Mouse (Mus musculus): ENCODE data around the gene Cyp19a1. TPM values are rescaled to one million over a fixed set of nuclear protein-coding genes. Genes with fewer than 3 reads are reported as not detected.

Cyp19a1 gene
- polyA plus RNA-seq, 1 experiment from 2014 or later = not detected

GRCm38 (mm10) chr9:54194790-54195189 is 73.1 kb downstream of the Cyp19a1 start:
- H3K4me3 ChIP-seq (ENCODE audit: low read depth, low read length) = no peak overlapping the region
- H3K27me3 ChIP-seq (ENCODE audit: control insufficient read depth, insufficient read depth, low read length) = no peaks in the 10 kb centered on the region
- no peak overlapping the region for H3K4me2 ChIP-seq
- no peaks in the 10 kb centered on the region for H3K36me3 ChIP-seq (ENCODE audit: control insufficient read depth, insufficient read depth, low read length)
- no peaks in the 10 kb centered on the region for H3K9me3 ChIP-seq (replicated peaks; ENCODE audit: control insufficient read depth, low read length)
- no peak overlapping the region for H3K27ac ChIP-seq (ENCODE audit: low read depth, low read length)
- ATAC-seq (replicated peaks; ENCODE audit: insufficient number of reproducible peaks, low FRiP score, low TSS enrichment) = no peak
- no peaks in the 10 kb centered on the region for H3K4me1 ChIP-seq (ENCODE audit: control insufficient read depth, insufficient read depth, low read length)
- WGBS (ENCODE audit: insufficient replicate concordance) = 62% methylated on average over 5 of the region's 5 CpGs
- no peak overlapping the region for H3K9ac ChIP-seq (ENCODE audit: low read depth, low read length)

GRCm38 (mm10) chr9:54191435-54191834 is 76.5 kb downstream of the Cyp19a1 start:
- Histone ChIP-seq H3K27me3 (ENCODE audit: control insufficient read depth, insufficient read depth, low read length) (no peaks in the 10 kb centered on the region), H3K4me2 (no peak overlapping the region), H3K4me3 (ENCODE audit: low read depth, low read length) (no peak overlapping the region), H3K27ac (ENCODE audit: low read depth, low read length) (no peak overlapping the region), H3K4me1 (ENCODE audit: control insufficient read depth, insufficient read depth, low read length) (no peaks in the 10 kb centered on the region), H3K9ac (ENCODE audit: low read depth, low read length) (no peak overlapping the region), H3K36me3 (ENCODE audit: control insufficient read depth, insufficient read depth, low read length) (no peaks in the 10 kb centered on the region), H3K9me3 (replicated peaks; ENCODE audit: control insufficient read depth, low read length) (no peaks in the 10 kb centered on the region)
- ATAC-seq (replicated peaks; ENCODE audit: insufficient number of reproducible peaks, low FRiP score, low TSS enrichment) = no peak
- WGBS (ENCODE audit: insufficient replicate concordance) = 71% methylated on average over 3 of the region's 3 CpGs

GRCm38 (mm10) chr9:54182484-54182883 is 85.4 kb downstream of the Cyp19a1 start:
- ATAC-seq (replicated peaks; ENCODE audit: insufficient number of reproducible peaks, low FRiP score, low TSS enrichment) = no peak
- Histone ChIP-seq H3K9ac (ENCODE audit: low read depth, low read length) (no peak overlapping the region), H3K36me3 (ENCODE audit: control insufficient read depth, insufficient read depth, low read length) (no peaks in the 10 kb centered on the region), H3K4me2 (no peak overlapping the region), H3K27ac (ENCODE audit: low read depth, low read length) (no peak overlapping the region), H3K9me3 (replicated peaks; ENCODE audit: control insufficient read depth, low read length) (no peaks in the 10 kb centered on the region), H3K27me3 (ENCODE audit: control insufficient read depth, insufficient read depth, low read length) (no peaks in the 10 kb centered on the region), H3K4me1 (ENCODE audit: control insufficient read depth, insufficient read depth, low read length) (no peaks in the 10 kb centered on the region), H3K4me3 (ENCODE audit: low read depth, low read length) (no peak overlapping the region)
- WGBS (ENCODE audit: insufficient replicate concordance) = 85% methylated on average over 7 of the region's 7 CpGs

GRCm38 (mm10) chr9:54181330-54181729 is 86.6 kb downstream of the Cyp19a1 start:
- Histone ChIP-seq H3K36me3 (ENCODE audit: control insufficient read depth, insufficient read depth, low read length) (no peaks in the 10 kb centered on the region), H3K27me3 (ENCODE audit: control insufficient read depth, insufficient read depth, low read length) (no peaks in the 10 kb centered on the region), H3K4me2 (no peak overlapping the region), H3K9me3 (replicated peaks; ENCODE audit: control insufficient read depth, low read length) (no peaks in the 10 kb centered on the region), H3K4me1 (ENCODE audit: control insufficient read depth, insufficient read depth, low read length) (no peaks in the 10 kb centered on the region), H3K27ac (ENCODE audit: low read depth, low read length) (no peak overlapping the region), H3K9ac (ENCODE audit: low read depth, low read length) (no peak overlapping the region), H3K4me3 (ENCODE audit: low read depth, low read length) (no peak overlapping the region)
- 18% methylated on average over 2 of the region's 2 CpGs for WGBS (ENCODE audit: insufficient replicate concordance)
- no peak for ATAC-seq (replicated peaks; ENCODE audit: insufficient number of reproducible peaks, low FRiP score, low TSS enrichment)

GRCm38 (mm10) chr9:54180216-54180615 is 87.7 kb downstream of the Cyp19a1 start:
- no peaks in the 10 kb centered on the region for H3K36me3 ChIP-seq (ENCODE audit: control insufficient read depth, insufficient read depth, low read length)
- ATAC-seq (replicated peaks; ENCODE audit: insufficient number of reproducible peaks, low FRiP score, low TSS enrichment) = no peak
- no peak overlapping the region for H3K27ac ChIP-seq (ENCODE audit: low read depth, low read length)
- H3K4me3 ChIP-seq (ENCODE audit: low read depth, low read length) = no peak overlapping the region
- H3K4me2 ChIP-seq = no peak overlapping the region
- H3K9me3 ChIP-seq (replicated peaks; ENCODE audit: control insufficient read depth, low read length) = no peaks in the 10 kb centered on the region
- no peaks in the 10 kb centered on the region for H3K27me3 ChIP-seq (ENCODE audit: control insufficient read depth, insufficient read depth, low read length)
- WGBS (ENCODE audit: insufficient replicate concordance) = 68% methylated on average over 17 of the region's 17 CpGs
- H3K9ac ChIP-seq (ENCODE audit: low read depth, low read length) = no peak overlapping the region
- H3K4me1 ChIP-seq (ENCODE audit: control insufficient read depth, insufficient read depth, low read length) = no peaks in the 10 kb centered on the region

GRCm38 (mm10) chr9:54169489-54169888 is 98.4 kb downstream of the Cyp19a1 start:
- Histone ChIP-seq H3K27me3 (ENCODE audit: control insufficient read depth, insufficient read depth, low read length) (no peaks in the 10 kb centered on the region), H3K4me2 (no peak overlapping the region), H3K9ac (ENCODE audit: low read depth, low read length) (no peak overlapping the region), H3K4me3 (ENCODE audit: low read depth, low read length) (no peak overlapping the region), H3K9me3 (replicated peaks; ENCODE audit: control insufficient read depth, low read length) (no peaks in the 10 kb centered on the region), H3K36me3 (ENCODE audit: control insufficient read depth, insufficient read depth, low read length) (no peaks in the 10 kb centered on the region), H3K27ac (ENCODE audit: low read depth, low read length) (no peak overlapping the region), H3K4me1 (ENCODE audit: control insufficient read depth, insufficient read depth, low read length) (no peaks in the 10 kb centered on the region)
- WGBS (ENCODE audit: insufficient replicate concordance) = 50% methylated on average over 5 of the region's 5 CpGs
- ATAC-seq (replicated peaks; ENCODE audit: insufficient number of reproducible peaks, low FRiP score, low TSS enrichment) = no peak

GRCm38 (mm10) chr9:54168425-54168824 is 99.5 kb downstream of the Cyp19a1 start:
- WGBS (ENCODE audit: insufficient replicate concordance) = 83% methylated on average over 10 of the region's 10 CpGs
- ATAC-seq (replicated peaks; ENCODE audit: insufficient number of reproducible peaks, low FRiP score, low TSS enrichment) = no peak
- H3K9ac ChIP-seq (ENCODE audit: low read depth, low read length) = no peak overlapping the region
- H3K9me3 ChIP-seq (replicated peaks; ENCODE audit: control insufficient read depth, low read length) = no peaks in the 10 kb centered on the region
- H3K4me1 ChIP-seq (ENCODE audit: control insufficient read depth, insufficient read depth, low read length) = no peaks in the 10 kb centered on the region
- H3K27ac ChIP-seq (ENCODE audit: low read depth, low read length) = no peak overlapping the region
- H3K36me3 ChIP-seq (ENCODE audit: control insufficient read depth, insufficient read depth, low read length) = no peaks in the 10 kb centered on the region
- H3K4me3 ChIP-seq (ENCODE audit: low read depth, low read length) = no peak overlapping the region
- no peaks in the 10 kb centered on the region for H3K27me3 ChIP-seq (ENCODE audit: control insufficient read depth, insufficient read depth, low read length)
- H3K4me2 ChIP-seq = no peak overlapping the region

- no peaks in the 10 kb centered on the region for H3K36me3 ChIP-seq (ENCODE audit: control insufficient read depth, insufficient read depth, low read length)
- H3K9me3 ChIP-seq (replicated peaks; ENCODE audit: control insufficient read depth, low read length) = no peaks in the 10 kb centered on the region
- H3K9ac ChIP-seq (ENCODE audit: low read depth, low read length) = no peak overlapping the region
- H3K27me3 ChIP-seq (ENCODE audit: control insufficient read depth, insufficient read depth, low read length) = no peaks in the 10 kb centered on the region
- H3K4me3 ChIP-seq (ENCODE audit: low read depth, low read length) = no peak overlapping the region
- H3K27ac ChIP-seq (ENCODE audit: low read depth, low read length) = no peak overlapping the region
- ATAC-seq (replicated peaks; ENCODE audit: insufficient number of reproducible peaks, low FRiP score, low TSS enrichment) = no peak
- no peaks in the 10 kb centered on the region for H3K4me1 ChIP-seq (ENCODE audit: control insufficient read depth, insufficient read depth, low read length)
- H3K4me2 ChIP-seq = no peak overlapping the region
- WGBS (ENCODE audit: insufficient replicate concordance) = 68% methylated on average over 5 of the region's 5 CpGs
Observed at GRCm38 (mm10) chr9:54163117-54163516, 104.8 kb downstream of the Cyp19a1 start.

GRCm38 (mm10) chr9:54153679-54154078 is 114.2 kb downstream of the Cyp19a1 start:
- H3K27me3 ChIP-seq (ENCODE audit: control insufficient read depth, insufficient read depth, low read length) = no peaks in the 10 kb centered on the region
- no peak overlapping the region for H3K9ac ChIP-seq (ENCODE audit: low read depth, low read length)
- no peaks in the 10 kb centered on the region for H3K4me1 ChIP-seq (ENCODE audit: control insufficient read depth, insufficient read depth, low read length)
- ATAC-seq (replicated peaks; ENCODE audit: insufficient number of reproducible peaks, low FRiP score, low TSS enrichment) = no peak
- H3K9me3 ChIP-seq (replicated peaks; ENCODE audit: control insufficient read depth, low read length) = no peaks in the 10 kb centered on the region
- H3K36me3 ChIP-seq (ENCODE audit: control insufficient read depth, insufficient read depth, low read length) = no peaks in the 10 kb centered on the region
- H3K4me2 ChIP-seq = no peak overlapping the region
- no peak overlapping the region for H3K27ac ChIP-seq (ENCODE audit: low read depth, low read length)
- whole genome bisulfite sequencing (ENCODE audit: insufficient replicate concordance) = 70% methylated on average over 5 of the region's 5 CpGs
- no peak overlapping the region for H3K4me3 ChIP-seq (ENCODE audit: low read depth, low read length)

Data from heart, embryonic 11.5 days (tissue).